Mouse (Mus musculus) cerebellum, adult (tissue): ENCODE data around the gene Cfhr2.
"Not testable (repeated sequence)": the region's sequence is repeated elsewhere in the genome, so short reads cannot be mapped to it uniquely, and the experiment has no call there.

Experiments used
- ATAC-seq: cut with Nextera tagmentation; 2 replicates; pipeline ENCODE4 v1.9.2; 2017; ENCODE audit warnings: mild to moderate bottlenecking, moderate library complexity, mixed read lengths; ENCODE audit not compliant: insufficient number of reproducible peaks, low FRiP score, low TSS enrichment

Gene Cfhr2

GRCm38 (mm10) chr1:139858548-139858947, at the start of gene Cfhr2:
Gene Cfhr2 (minus strand): TSS chr1:139858702.
- ATAC-seq: no peak

- no peak for ATAC-seq
Observed at GRCm38 (mm10) chr1:139863751-139864150, 5.2 kb upstream of the Cfhr2 start.

DNA sequence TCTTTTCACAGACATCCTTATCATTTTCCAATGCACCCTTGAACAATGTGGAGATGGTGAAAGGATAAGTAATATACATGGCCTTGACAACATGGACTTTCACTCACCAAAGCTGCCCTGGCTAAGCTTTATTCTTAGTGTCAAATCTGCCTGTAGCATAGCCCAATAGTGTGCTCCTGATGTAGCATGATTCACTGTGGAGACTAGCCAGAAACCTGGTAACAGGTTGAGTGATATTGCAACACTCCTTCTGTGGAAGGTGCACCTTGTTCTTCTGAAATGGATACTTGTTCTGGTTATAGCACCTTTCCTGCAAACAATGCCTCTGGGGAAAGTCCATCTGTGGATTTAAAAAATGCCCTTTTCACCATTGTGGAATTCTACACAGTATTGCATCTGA, 1.7 kb upstream of the Cfhr2 start:
- no peak for ATAC-seq

DNA sequence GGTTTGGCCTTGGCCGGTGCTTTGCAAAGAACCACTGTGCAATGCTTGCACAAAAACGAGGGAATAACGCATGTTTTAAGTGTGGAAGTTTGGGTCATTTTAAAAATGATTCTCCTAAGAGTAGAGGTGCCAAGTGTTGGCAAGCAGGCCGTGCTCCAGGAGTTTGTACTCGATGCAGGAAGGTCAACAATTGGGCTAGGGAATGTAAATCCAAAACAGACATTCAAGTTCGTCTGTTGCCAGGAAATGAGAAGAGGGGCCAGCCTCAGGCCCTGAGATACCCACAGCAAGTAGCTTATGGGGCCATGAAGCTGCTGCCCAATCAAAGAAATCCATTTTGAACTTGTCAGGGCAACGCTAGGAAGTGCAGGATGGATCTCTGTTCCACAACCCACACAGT, 18.8 kb downstream of the Cfhr2 start:
- no peak for ATAC-seq

GRCm38 (mm10) chr1:139839290-139839689, 19.2 kb downstream of the Cfhr2 start:
- no peak for ATAC-seq

DNA sequence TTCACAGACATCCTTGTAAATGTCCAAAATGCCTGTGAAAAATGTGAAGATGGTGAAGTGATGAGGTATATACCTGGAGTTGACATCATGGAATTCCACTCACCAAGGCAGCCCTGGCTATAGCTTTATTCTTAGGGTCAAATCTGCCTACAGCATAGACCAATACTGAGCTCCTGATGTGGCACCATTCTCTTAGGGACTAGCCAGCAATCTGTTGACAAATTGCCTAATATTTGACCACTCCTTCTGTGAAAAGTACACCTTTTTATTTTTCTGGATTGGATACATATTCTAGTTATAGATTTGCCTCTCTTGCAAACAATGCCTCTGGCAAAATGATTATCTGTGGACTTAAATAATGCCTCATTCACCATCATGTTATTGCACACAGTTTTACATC, 49.9 kb downstream of the Cfhr2 start:
- no peak for ATAC-seq

DNA sequence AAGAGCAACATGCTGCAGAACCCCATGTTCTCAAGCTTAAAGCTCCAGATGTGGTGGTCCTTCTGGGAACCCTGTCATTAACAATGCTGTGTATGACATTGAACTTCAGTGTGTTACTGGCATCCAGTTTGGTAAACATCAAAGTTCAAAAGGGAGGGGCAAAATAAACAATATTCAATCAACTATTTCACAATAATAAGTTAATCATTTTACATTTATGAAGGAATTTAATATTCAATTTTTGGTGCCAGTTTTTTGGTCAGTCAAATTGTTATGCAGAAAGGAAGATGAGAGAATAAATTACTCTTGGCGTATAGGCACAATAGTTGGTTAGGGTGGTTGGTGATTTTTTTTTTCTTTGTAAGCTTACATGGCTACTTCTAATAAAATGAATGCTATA, 77.4 kb downstream of the Cfhr2 start, which contains the start of gene Gm4788:
Gene Gm4788 (minus strand): TSS at position 101 of the 400 bp plus-strand sequence.
- ATAC-seq: no peak

DNA sequence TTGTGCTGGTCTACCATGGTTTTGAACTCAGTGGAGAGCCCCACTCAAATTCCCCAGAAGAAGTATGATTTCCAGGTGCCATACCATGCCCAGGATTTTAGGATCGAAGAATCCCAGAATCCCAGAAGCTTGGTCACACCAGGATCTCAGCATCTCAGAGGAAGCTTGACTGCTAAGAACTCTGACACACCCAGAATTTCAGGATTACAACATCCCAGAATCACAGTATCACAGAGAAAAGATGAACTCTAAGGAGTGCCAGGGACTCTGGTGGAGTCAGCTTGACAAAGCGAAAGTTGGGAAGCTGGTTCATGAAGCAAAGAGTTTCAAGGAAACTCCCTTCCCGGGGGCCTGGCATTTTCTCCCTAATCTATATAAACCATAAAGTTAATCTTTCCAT, 88.6 kb downstream of the Cfhr2 start:
- ATAC-seq: not testable (repeated sequence)
